In genomic region chr2:153712646-153713091, GRCm38 (mm10) we compare ENCODE assay signal across 8 mouse cellular contexts. TPM values are rescaled to one million over a fixed set of nuclear protein-coding genes. Genes with fewer than 3 reads are reported as not detected.
DNase-seq lines count a peak whose midpoint lies in the region; ATAC-seq and TF ChIP-seq lines count a peak whose summit lies in the region.

No protein-coding gene starts in this region.

- peak overlapping the region; percentile 62 for H3K27ac ChIP-seq in forebrain, postnatal 0 days (ENCODE audit: low read depth, low read length)

- peaks cover 58% of the 10 kb centered on the region for H3K4me1 ChIP-seq in megakaryocyte, embryonic 14.5 days
- no peaks in the 10 kb centered on the region for H3K4me1 ChIP-seq in forebrain, postnatal 0 days (ENCODE audit: insufficient read depth)

- ATAC-seq in megakaryocyte, adult 5-6 weeks (ENCODE audit: poor library complexity, severe bottlenecking): no peak
- peak; percentile 82 for ATAC-seq in forebrain, postnatal 0 days

- DNase-seq in forebrain, postnatal 0 days: peak; percentile 39
- DNase-seq in left cerebral cortex, adult 9 months (ENCODE audit: low spot score in 2 of 2): peak; percentile 6 to 12
- DNase-seq in mesoderm, embryonic 11.5 days (ENCODE audit: low read depth, low spot score): peak; percentile 30
- DNase-seq in yolk sac, embryonic 10.5 days (ENCODE audit: low spot score): no peak
- DNase-seq in gastrocnemius, adult 8-10 months (ENCODE audit: low spot score in 2 of 2): no peak
- no peak for DNase-seq in adipocyte (ENCODE audit: low spot score)

- H3K9ac ChIP-seq in forebrain, postnatal 0 days: no peak overlapping the region

- H3K9me3 ChIP-seq in megakaryocyte, embryonic 14.5 days: peaks cover 5% of the 10 kb centered on the region; the same call in 1 of the 2 replicates
- no peaks in the 10 kb centered on the region for H3K9me3 ChIP-seq in forebrain, postnatal 0 days (ENCODE audit: low read length)

- peak overlapping the region; percentile 72 for H3K4me3 ChIP-seq in megakaryocyte, embryonic 14.5 days (replicated peaks)
- no peak overlapping the region for H3K4me3 ChIP-seq in forebrain, postnatal 0 days (ENCODE audit: low read depth, low read length)

- H3K36me3 ChIP-seq in megakaryocyte, embryonic 14.5 days (replicated peaks; ENCODE audit: low read length): no peaks in the 10 kb centered on the region
- H3K36me3 ChIP-seq in forebrain, postnatal 0 days (ENCODE audit: insufficient read depth): no peaks in the 10 kb centered on the region

- H3K4me2 ChIP-seq in forebrain, postnatal 0 days (ENCODE audit: low read depth): no peak overlapping the region

- 15% methylated on average over 3 of the region's 3 CpGs for WGBS in forebrain, postnatal 0 days

- no peaks in the 10 kb centered on the region for H3K27me3 ChIP-seq in megakaryocyte, embryonic 14.5 days (replicated peaks)
- H3K27me3 ChIP-seq in forebrain, postnatal 0 days (ENCODE audit: insufficient read depth, low read length): no peaks in the 10 kb centered on the region

- TF ChIP-seq CTCF in forebrain, postnatal 0 days (IDR thresholded peaks at IDR 0.05; ENCODE audit: low read depth): no peak

RNA-seq across cellular contexts. Expression of gene Dnmt3c, which starts 16.2 kb away (rescaled TPM):
- polyA plus RNA-seq in megakaryocyte, embryonic 14.5 days (2012; ENCODE audit: insufficient read depth, low replicate concordance): 0.18 TPM in 1 of 2 replicates, not detected in the other
- not detected in 2 replicates for total RNA-seq in megakaryocyte, adult 5-6 weeks (2015)
- total RNA-seq in megakaryocyte, adult 5-6 weeks (2017): not detected in 2 replicates
- total RNA-seq in forebrain, postnatal 0 days (2014; rRNA removed): not detected in 2 replicates
- not detected in 2 replicates for polyA plus RNA-seq in forebrain, postnatal 0 days (2015; fragmentation: Nextera tagmentation; extraction: Ambion mirVana)
- not detected for total RNA-seq in gastrocnemius, adult 8-10 months (2022)

RNA-seq across cellular contexts. Expression of gene Mapre1, which starts 28.4 kb away (rescaled TPM):
- 4.1 TPM in 1 of 2 replicates, not detected in the other for polyA plus RNA-seq in megakaryocyte, embryonic 14.5 days (2012; ENCODE audit: insufficient read depth, low replicate concordance)
- total RNA-seq in megakaryocyte, adult 5-6 weeks (2015): 130 and 155 TPM in 2 replicates
- 180 and 181 TPM in 2 replicates for total RNA-seq in megakaryocyte, adult 5-6 weeks (2017)
- 97.6 and 117 TPM in 2 replicates for total RNA-seq in forebrain, postnatal 0 days (2014; rRNA removed)
- polyA plus RNA-seq in forebrain, postnatal 0 days (2015; fragmentation: Nextera tagmentation; extraction: Ambion mirVana): 354 and 411 TPM in 2 replicates
- total RNA-seq in gastrocnemius, adult 8-10 months (2022): 10 to 100 TPM; 31.9 to 41.1 (median 32.4) TPM

Comparison
In these comparisons a context has a peak if more than half of its experiments do, and no peak if none do; other contexts are left out.
1. DNase-seq: peak in forebrain, postnatal 0 days (single experiment), left cerebral cortex, adult 9 months (2 of 2) and mesoderm, embryonic 11.5 days (single experiment); none in yolk sac, embryonic 10.5 days (single experiment), gastrocnemius, adult 8-10 months (0 of 2) and adipocyte (single experiment).